Mouse (Mus musculus) G1E (cell line): ENCODE measurements around the gene Gnb1l.

Experiments
- CTCF ChIP-seq: IDR thresholded peaks from 2 replicates; pipeline ENCODE4 v1.5.1; 2012; ENCODE audit warnings: low read depth, low read length, inconsistent platforms, mixed read lengths
- GATA1 ChIP-seq: IDR thresholded peaks from 2 replicates; pipeline ENCODE4 v1.6.1; 2012; ENCODE audit warnings: borderline replicate concordance, low read length, inconsistent platforms, mixed read lengths
- TAL1 ChIP-seq: conservative IDR thresholded peaks from 2 replicates; pipeline ENCODE4 v1.6.1; 2012; ENCODE audit warnings: low read depth, low read length, inconsistent platforms, mixed read lengths

GRCm38 (mm10) chr16:18564472-18564871 is 66.0 kb downstream of the Gnb1l start:
- TF ChIP-seq CTCF (no peak), TAL1 (no peak), GATA1 (no peak)
